In genomic region chr14:78276395-78276930, GRCm38 (mm10) we compare ENCODE assay signal across 12 mouse cellular contexts. TPM values are rescaled to one million over a fixed set of nuclear protein-coding genes. Genes with fewer than 3 reads are reported as not detected.
DNase-seq lines count a peak whose midpoint lies in the region; ATAC-seq lines count a peak whose summit lies in the region.
"Had no signal": no experiment of that assay in that cellular context is flagged by ENCODE, and none has a peak within 500 bp of the region (broad histone marks: within the 10 kb centered on the region; RNA-seq: fewer than 3 reads in every experiment).

No protein-coding gene starts in this region.

- peak overlapping the region; percentile 17; the same call in 1 of the 2 replicates for H3K4me2 ChIP-seq in lung, embryonic 15.5 days
- H3K4me2 ChIP-seq in intestine, embryonic 16.5 days (ENCODE audit: low read depth, low read length): peak overlapping the region; percentile 14; the same call in 1 of the 2 replicates
- H3K4me2 ChIP-seq in neural tube, embryonic 14.5 days (ENCODE audit: low read depth, low read length): peak overlapping the region; percentile 15; the same call in 1 of the 2 replicates
- H3K4me2 ChIP-seq: liver, embryonic 11.5 days; midbrain, embryonic 11.5 days had no signal

- no peaks in the 10 kb centered on the region for H3K36me3 ChIP-seq in lung, embryonic 15.5 days
- H3K36me3 ChIP-seq in intestine, embryonic 16.5 days (ENCODE audit: control insufficient read depth, insufficient read depth, low read length): no peaks in the 10 kb centered on the region
- no peaks in the 10 kb centered on the region for H3K36me3 ChIP-seq in neural tube, embryonic 14.5 days (ENCODE audit: control insufficient read depth, insufficient read depth, low read length)
- no peaks in the 10 kb centered on the region for H3K36me3 ChIP-seq in limb, embryonic 10.5 days

- no peaks in the 10 kb centered on the region for H3K4me1 ChIP-seq in lung, embryonic 15.5 days
- H3K4me1 ChIP-seq in intestine, embryonic 16.5 days (ENCODE audit: control insufficient read depth, insufficient read depth, low read length): no peaks in the 10 kb centered on the region
- peaks cover 3% of the 10 kb centered on the region; the same call in 1 of the 2 replicates for H3K4me1 ChIP-seq in neural tube, embryonic 14.5 days (ENCODE audit: control insufficient read depth, insufficient read depth, low read length)
- H3K4me1 ChIP-seq in limb, embryonic 10.5 days: no peaks in the 10 kb centered on the region

- 61% methylated on average over 18 of the region's 18 CpGs for WGBS in lung, embryonic 15.5 days
- WGBS in intestine, embryonic 16.5 days: 58% methylated on average over 18 of the region's 18 CpGs
- 49% methylated on average over 18 of the region's 18 CpGs for WGBS in neural tube, embryonic 14.5 days
- WGBS in limb, embryonic 10.5 days: 85% methylated on average over 18 of the region's 18 CpGs

- H3K9ac ChIP-seq in lung, embryonic 15.5 days: no peak overlapping the region
- no peak overlapping the region for H3K9ac ChIP-seq in intestine, embryonic 16.5 days (ENCODE audit: low read depth, low read length)
- no peak overlapping the region for H3K9ac ChIP-seq in neural tube, embryonic 14.5 days (replicated peaks; ENCODE audit: low read depth, low read length)

- no peaks in the 10 kb centered on the region for H3K9me3 ChIP-seq in lung, embryonic 15.5 days
- H3K9me3 ChIP-seq in intestine, embryonic 16.5 days (ENCODE audit: control insufficient read depth, low read length): no peaks in the 10 kb centered on the region
- H3K9me3 ChIP-seq in neural tube, embryonic 14.5 days (ENCODE audit: control insufficient read depth, low read length): no peaks in the 10 kb centered on the region
- no peaks in the 10 kb centered on the region for H3K9me3 ChIP-seq in limb, embryonic 10.5 days (replicated peaks)

- no peak overlapping the region for H3K4me3 ChIP-seq in lung, embryonic 15.5 days
- H3K4me3 ChIP-seq in intestine, embryonic 16.5 days (ENCODE audit: low read length): no peak overlapping the region; the same call in 1 of the 2 replicates
- no peak overlapping the region for H3K4me3 ChIP-seq in neural tube, embryonic 14.5 days (ENCODE audit: low read depth, low read length)
- no peak overlapping the region for H3K4me3 ChIP-seq in limb, embryonic 10.5 days

- no peak for ATAC-seq in lung, embryonic 15.5 days (ENCODE audit: borderline replicate concordance, extremely low read depth, low FRiP score, low TSS enrichment)
- ATAC-seq in intestine, embryonic 16.5 days: no peak
- ATAC-seq in neural tube, embryonic 14.5 days (ENCODE audit: low read depth): peak; percentile 46
- no peak for ATAC-seq in CD4-positive, CD25-positive, alpha-beta regulatory T cell, adult 4 months

- no peak for DNase-seq in lung, postnatal 14 days
- peak; percentile 72 for DNase-seq in brain, adult 2 months (ENCODE audit: low read depth, low spot score)
- no peak for DNase-seq in limb, embryonic 10.5 days (ENCODE audit: low spot score)
- DNase-seq: adrenal gland, adult 2 months; heart, postnatal 14 days; kidney, postnatal 25 days had no signal

- H3K27me3 ChIP-seq in lung, embryonic 15.5 days: no peaks in the 10 kb centered on the region
- H3K27me3 ChIP-seq in intestine, embryonic 16.5 days (replicated peaks; ENCODE audit: control insufficient read depth, insufficient read depth, low read length): no peaks in the 10 kb centered on the region
- H3K27me3 ChIP-seq in neural tube, embryonic 14.5 days (ENCODE audit: control insufficient read depth, insufficient read depth, low read length): no peaks in the 10 kb centered on the region
- no peaks in the 10 kb centered on the region for H3K27me3 ChIP-seq in limb, embryonic 10.5 days (ENCODE audit: low read depth, poor library complexity, severe bottlenecking)

- no peak overlapping the region for H3K27ac ChIP-seq in lung, embryonic 15.5 days
- no peak overlapping the region for H3K27ac ChIP-seq in intestine, embryonic 16.5 days (ENCODE audit: low read length)
- H3K27ac ChIP-seq in neural tube, embryonic 14.5 days (ENCODE audit: low read depth, low read length): peak overlapping the region; percentile 49; the same call in 1 of the 2 replicates
- no peak overlapping the region for H3K27ac ChIP-seq in limb, embryonic 10.5 days

RNA-seq across cellular contexts. Expression of gene Tnfsf11, which starts 31.4 kb away (rescaled TPM):
- polyA plus RNA-seq in lung, embryonic 15.5 days (2015; fragmentation: Nextera tagmentation; extraction: Ambion mirVana): 0.14 and 0.31 TPM in 2 replicates
- 0.33 and 0.47 TPM in 2 replicates for polyA plus RNA-seq in intestine, embryonic 16.5 days (2015; fragmentation: Nextera tagmentation; extraction: Ambion mirVana)
- polyA plus RNA-seq in neural tube, embryonic 14.5 days (2014; fragmentation: Nextera tagmentation; extraction: Ambion mirVana): 0.27 TPM in 1 of 2 replicates, not detected in the other
- 10 to 100 TPM in 1 of 2 experiments, 1 to 10 TPM in 1; 5.6 to 11.5 TPM for polyA plus RNA-seq in CD4-positive, CD25-positive, alpha-beta regulatory T cell, adult 4 months (2017; shearing (Covaris generic))
- 0.14 TPM in 1 of 2 replicates, not detected in the other for polyA plus RNA-seq in limb, embryonic 10.5 days (2016; fragmentation: Nextera tagmentation; extraction: Ambion mirVana)
- polyA plus RNA-seq: adrenal gland, adult 2 months had no signal
